Mouse (Mus musculus): ENCODE measurements around the gene Tbc1d14.

Gene Tbc1d14

GRCm38 (mm10) chr5:36576457-36576856 is 16.6 kb downstream of the Tbc1d14 start:
- no peak for DNase-seq (ENCODE audit: low spot score)

- no peak for DNase-seq (ENCODE audit: low spot score)
Observed at GRCm38 (mm10) chr5:36575745-36576144, 17.3 kb downstream of the Tbc1d14 start.

- DNase-seq (ENCODE audit: low spot score), result no peak
Observed at GRCm38 (mm10) chr5:36575227-36575626, 17.8 kb downstream of the Tbc1d14 start.

- no peak for DNase-seq (ENCODE audit: low spot score)
Observed at GRCm38 (mm10) chr5:36574147-36574870, 18.8 kb downstream of the Tbc1d14 start.

- DNase-seq (ENCODE audit: low spot score), result no peak
Observed at GRCm38 (mm10) chr5:36573354-36573753, 19.7 kb downstream of the Tbc1d14 start.

GRCm38 (mm10) chr5:36571371-36571770 is 21.7 kb downstream of the Tbc1d14 start:
- no peak for DNase-seq (ENCODE audit: low spot score)

GRCm38 (mm10) chr5:36570546-36571245 is 22.4 kb downstream of the Tbc1d14 start:
- no peak for DNase-seq (ENCODE audit: low spot score)

- DNase-seq (ENCODE audit: low spot score), result no peak
Observed at GRCm38 (mm10) chr5:36570098-36570497, 23.0 kb downstream of the Tbc1d14 start.

GRCm38 (mm10) chr5:36568118-36568517 is 25.0 kb downstream of the Tbc1d14 start:
- no peak for DNase-seq (ENCODE audit: low spot score)

- no peak for DNase-seq (ENCODE audit: low spot score)
Observed at GRCm38 (mm10) chr5:36567627-36568026, 25.4 kb downstream of the Tbc1d14 start.

- DNase-seq (ENCODE audit: low spot score), result no peak
Observed at GRCm38 (mm10) chr5:36564530-36564929, 28.5 kb downstream of the Tbc1d14 start.

GRCm38 (mm10) chr5:36563741-36564140 is 29.3 kb downstream of the Tbc1d14 start:
- no peak for DNase-seq (ENCODE audit: low spot score)

- DNase-seq (ENCODE audit: low spot score), result no peak
Observed at GRCm38 (mm10) chr5:36562791-36563445, 30.2 kb downstream of the Tbc1d14 start.

GRCm38 (mm10) chr5:36561509-36561908 is 31.6 kb downstream of the Tbc1d14 start:
- DNase-seq (ENCODE audit: low spot score), result no peak

- DNase-seq (ENCODE audit: low spot score), result no peak
Observed at GRCm38 (mm10) chr5:36560490-36560889, 32.6 kb downstream of the Tbc1d14 start.

- no peak for DNase-seq (ENCODE audit: low spot score)
Observed at GRCm38 (mm10) chr5:36559510-36560235, 33.4 kb downstream of the Tbc1d14 start.

- DNase-seq (ENCODE audit: low spot score), result no peak
Observed at GRCm38 (mm10) chr5:36559106-36559505, 34.0 kb downstream of the Tbc1d14 start.

GRCm38 (mm10) chr5:36558526-36558925 is 34.5 kb downstream of the Tbc1d14 start:
- no peak for DNase-seq (ENCODE audit: low spot score)

GRCm38 (mm10) chr5:36557584-36558308 is 35.3 kb downstream of the Tbc1d14 start:
- DNase-seq (ENCODE audit: low spot score), result no peak

- no peak for DNase-seq (ENCODE audit: low spot score)
Observed at GRCm38 (mm10) chr5:36556906-36557305, 36.2 kb downstream of the Tbc1d14 start.

- no peak for DNase-seq (ENCODE audit: low spot score)
Observed at GRCm38 (mm10) chr5:36556289-36556688, 36.8 kb downstream of the Tbc1d14 start.

- no peak for DNase-seq (ENCODE audit: low spot score)
Observed at GRCm38 (mm10) chr5:36554496-36554895, 38.6 kb downstream of the Tbc1d14 start.

Data from urinary bladder, postnatal 10 days (tissue).